Mouse (Mus musculus): ENCODE results near the gene Muc1. TPM values are rescaled to one million over a fixed set of nuclear protein-coding genes. Genes with fewer than 3 reads are reported as not detected.

Gene Muc1
- polyA plus RNA-seq, 1 experiment from 2014 or later = 1.5 TPM

GRCm38 (mm10) chr3:89190436-89190835 lies 38.4 kb upstream of the Muc1 start:
- Histone ChIP-seq H3K27ac (ENCODE audit: low read length) (no peak overlapping the region), H3K4me3 (ENCODE audit: low read depth, low read length) (no peak overlapping the region), H3K4me1 (ENCODE audit: control insufficient read depth, insufficient read depth, low read length) (no peaks in the 10 kb centered on the region), H3K9ac (ENCODE audit: low read depth, low read length) (no peak overlapping the region), H3K36me3 (ENCODE audit: control insufficient read depth, insufficient read depth, low read length) (0 out of 2 replicates have a peak, but pooled peaks cover 3% of the 10 kb centered on the region), H3K27me3 (ENCODE audit: control insufficient read depth, insufficient read depth, low read depth, low read length) (no peaks in the 10 kb centered on the region), H3K4me2 (ENCODE audit: low read length) (no peak overlapping the region), H3K9me3 (replicated peaks; ENCODE audit: control insufficient read depth, low read length, poor library complexity, severe bottlenecking) (no peaks in the 10 kb centered on the region)
- ATAC-seq = no peak
- 88% methylated on average over 8 of the region's 8 CpGs for WGBS

- Histone ChIP-seq H3K4me2 (ENCODE audit: low read length) (no peak overlapping the region), H3K4me3 (ENCODE audit: low read depth, low read length) (no peak overlapping the region), H3K36me3 (ENCODE audit: control insufficient read depth, insufficient read depth, low read length) (no peaks in the 10 kb centered on the region), H3K27me3 (ENCODE audit: control insufficient read depth, insufficient read depth, low read depth, low read length) (no peaks in the 10 kb centered on the region), H3K9me3 (replicated peaks; ENCODE audit: control insufficient read depth, low read length, poor library complexity, severe bottlenecking) (no peaks in the 10 kb centered on the region), H3K9ac (ENCODE audit: low read depth, low read length) (no peak overlapping the region), H3K4me1 (ENCODE audit: control insufficient read depth, insufficient read depth, low read length) (peaks cover 10% of the 10 kb centered on the region), H3K27ac (ENCODE audit: low read length) (no peak overlapping the region)
- no peak for ATAC-seq
- WGBS = 65% methylated on average over 1 of the region's 1 CpGs
These were observed 35.5 kb upstream of the Muc1 start for GRCm38 (mm10) chr3:89193351-89193750.

GRCm38 (mm10) chr3:89193853-89194252 lies 35.0 kb upstream of the Muc1 start:
- ATAC-seq = no peak
- WGBS = 88% methylated on average over 2 of the region's 2 CpGs
- no peaks in the 10 kb centered on the region for H3K27me3 ChIP-seq (ENCODE audit: control insufficient read depth, insufficient read depth, low read depth, low read length)

GRCm38 (mm10) chr3:89195979-89196877 lies 32.6 kb upstream of the Muc1 start:
- Histone ChIP-seq H3K4me1 (ENCODE audit: control insufficient read depth, insufficient read depth, low read length) (peaks cover 10% of the 10 kb centered on the region), H3K27ac (ENCODE audit: low read length) (peak overlapping the region; percentile 74), H3K9ac (ENCODE audit: low read depth, low read length) (peak overlapping the region; percentile 70), H3K27me3 (ENCODE audit: control insufficient read depth, insufficient read depth, low read depth, low read length) (no peaks in the 10 kb centered on the region), H3K4me3 (ENCODE audit: low read depth, low read length) (peak overlapping the region; percentile 41), H3K4me2 (ENCODE audit: low read length) (peak overlapping the region; percentile 81), H3K9me3 (replicated peaks; ENCODE audit: control insufficient read depth, low read length, poor library complexity, severe bottlenecking) (no peaks in the 10 kb centered on the region), H3K36me3 (ENCODE audit: control insufficient read depth, insufficient read depth, low read length) (no peaks in the 10 kb centered on the region)
- ATAC-seq = peak; percentile 90
- 6% methylated on average over 33 of the region's 33 CpGs for WGBS

More at GRCm38 (mm10) chr3:89193853-89194252, 35.0 kb upstream of the Muc1 start:
- no peak overlapping the region for H3K4me3 ChIP-seq (ENCODE audit: low read depth, low read length)
- H3K9ac ChIP-seq (ENCODE audit: low read depth, low read length) = no peak overlapping the region
- no peaks in the 10 kb centered on the region for H3K9me3 ChIP-seq (replicated peaks; ENCODE audit: control insufficient read depth, low read length, poor library complexity, severe bottlenecking)
- H3K4me2 ChIP-seq (ENCODE audit: low read length) = no peak overlapping the region
- H3K27ac ChIP-seq (ENCODE audit: low read length) = no peak overlapping the region
- peaks cover 10% of the 10 kb centered on the region for H3K4me1 ChIP-seq (ENCODE audit: control insufficient read depth, insufficient read depth, low read length)
- no peaks in the 10 kb centered on the region for H3K36me3 ChIP-seq (ENCODE audit: control insufficient read depth, insufficient read depth, low read length)

GRCm38 (mm10) chr3:89199839-89200238 lies 29.0 kb upstream of the Muc1 start:
- ATAC-seq = no peak
- Histone ChIP-seq H3K36me3 (ENCODE audit: control insufficient read depth, insufficient read depth, low read length) (peaks cover 5% of the 10 kb centered on the region; the same call in 1 of the 2 replicates), H3K9ac (ENCODE audit: low read depth, low read length) (no peak overlapping the region), H3K27me3 (ENCODE audit: control insufficient read depth, insufficient read depth, low read depth, low read length) (no peaks in the 10 kb centered on the region), H3K27ac (ENCODE audit: low read length) (no peak overlapping the region), H3K4me3 (ENCODE audit: low read depth, low read length) (no peak overlapping the region), H3K4me1 (ENCODE audit: control insufficient read depth, insufficient read depth, low read length) (peaks cover 15% of the 10 kb centered on the region), H3K9me3 (replicated peaks; ENCODE audit: control insufficient read depth, low read length, poor library complexity, severe bottlenecking) (no peaks in the 10 kb centered on the region), H3K4me2 (ENCODE audit: low read length) (no peak overlapping the region)
- 81% methylated on average over 3 of the region's 3 CpGs for WGBS

GRCm38 (mm10) chr3:89202253-89203141 lies 26.4 kb upstream of the Muc1 start, which contains the start of gene Gba:
Gene Gba, plus strand, starts transcription at chr3:89202928.
- H3K4me2 ChIP-seq (ENCODE audit: low read length) = peak within 1 kb of the TSS; percentile 87
- peak within 1 kb of the TSS; percentile 73 for H3K9ac ChIP-seq (ENCODE audit: low read depth, low read length)
- H3K4me1 ChIP-seq (ENCODE audit: control insufficient read depth, insufficient read depth, low read length) = peaks cover 5% of the 10 kb centered on the region
- peak within 1 kb of the TSS; percentile 64 for H3K4me3 ChIP-seq (ENCODE audit: low read depth, low read length)
- H3K36me3 ChIP-seq (ENCODE audit: control insufficient read depth, insufficient read depth, low read length) = peaks cover 19% of the 10 kb centered on the region
- H3K9me3 ChIP-seq (replicated peaks; ENCODE audit: control insufficient read depth, low read length, poor library complexity, severe bottlenecking) = no peaks in the 10 kb centered on the region
- H3K27me3 ChIP-seq (ENCODE audit: control insufficient read depth, insufficient read depth, low read depth, low read length) = no peaks in the 10 kb centered on the region
- peak within 1 kb of the TSS; percentile 73 for H3K27ac ChIP-seq (ENCODE audit: low read length)
- 26% methylated on average over 13 of the region's 13 CpGs for WGBS
- peak; percentile 83 for ATAC-seq

GRCm38 (mm10) chr3:89203142-89203514 lies 25.7 kb upstream of the Muc1 start:
- peak overlapping the region; percentile 64 for H3K4me3 ChIP-seq (ENCODE audit: low read depth, low read length)
- H3K27ac ChIP-seq (ENCODE audit: low read length) = peak overlapping the region; percentile 67
- H3K27me3 ChIP-seq (ENCODE audit: control insufficient read depth, insufficient read depth, low read depth, low read length) = no peaks in the 10 kb centered on the region
- H3K9me3 ChIP-seq (replicated peaks; ENCODE audit: control insufficient read depth, low read length, poor library complexity, severe bottlenecking) = no peaks in the 10 kb centered on the region
- peak overlapping the region; percentile 87 for H3K4me2 ChIP-seq (ENCODE audit: low read length)
- peaks cover 25% of the 10 kb centered on the region for H3K36me3 ChIP-seq (ENCODE audit: control insufficient read depth, insufficient read depth, low read length)
- WGBS = 42% methylated on average over 5 of the region's 5 CpGs
- peak overlapping the region; percentile 73 for H3K9ac ChIP-seq (ENCODE audit: low read depth, low read length)
- peaks cover 5% of the 10 kb centered on the region for H3K4me1 ChIP-seq (ENCODE audit: control insufficient read depth, insufficient read depth, low read length)
- ATAC-seq = peak; percentile 55; the same call in 1 of the 2 replicates

GRCm38 (mm10) chr3:89206079-89206478 lies 22.8 kb upstream of the Muc1 start:
- H3K27ac ChIP-seq (ENCODE audit: low read length) = no peak overlapping the region
- no peak overlapping the region for H3K4me2 ChIP-seq (ENCODE audit: low read length)
- peaks cover 5% of the 10 kb centered on the region for H3K4me1 ChIP-seq (ENCODE audit: control insufficient read depth, insufficient read depth, low read length)
- 92% methylated on average over 7 of the region's 7 CpGs for WGBS
- no peak overlapping the region for H3K9ac ChIP-seq (ENCODE audit: low read depth, low read length)
- no peak for ATAC-seq
- H3K36me3 ChIP-seq (ENCODE audit: control insufficient read depth, insufficient read depth, low read length) = peaks cover 39% of the 10 kb centered on the region
- no peaks in the 10 kb centered on the region for H3K9me3 ChIP-seq (replicated peaks; ENCODE audit: control insufficient read depth, low read length, poor library complexity, severe bottlenecking)
- no peaks in the 10 kb centered on the region for H3K27me3 ChIP-seq (ENCODE audit: control insufficient read depth, insufficient read depth, low read depth, low read length)
- no peak overlapping the region for H3K4me3 ChIP-seq (ENCODE audit: low read depth, low read length)

Data from midbrain, embryonic 16.5 days (tissue).